Mouse (Mus musculus) hindbrain, embryonic 15.5 days (tissue): ENCODE results near the gene Gbx1. TPM values are rescaled to one million over a fixed set of nuclear protein-coding genes. Genes with fewer than 3 reads are reported as not detected.
A peak's percentile ranks its signal among the peaks of the same experiment; 100 is the strongest.
"Not testable (repeated sequence)": the region's sequence is repeated elsewhere in the genome, so short reads cannot be mapped to it uniquely, and the experiment has no call there.

ENCODE experiments used
- ATAC-seq: fragments of 200-750 bp; cut with Nextera tagmentation; 2 replicates; pipeline ENCODE4 v1.8.0; 2017; ENCODE audit warnings: low read depth, moderate number of reproducible peaks, moderate TSS enrichment; ENCODE audit not compliant: low FRiP score
- H3K27ac ChIP-seq: fragments of 300-500 bp; sonication (generic); replicated peaks from 2 replicates; pipeline ENCODE4 v1.5.1; 2015; ENCODE audit warnings: mild to moderate bottlenecking, inconsistent platforms
- H3K27me3 ChIP-seq: fragments of 300-500 bp; sonication (generic); 2 replicates; pipeline ENCODE4 v1.6.1; 2015; ENCODE audit warnings: control low read depth, inconsistent platforms
- H3K36me3 ChIP-seq: fragments of 300-500 bp; sonication (generic); 2 replicates; pipeline ENCODE4 v1.6.1; 2015; ENCODE audit warnings: control low read depth, inconsistent platforms
- H3K4me1 ChIP-seq: fragments of 300-500 bp; sonication (generic); replicated peaks from 2 replicates; pipeline ENCODE4 v1.6.1; 2015; ENCODE audit warnings: control low read depth, inconsistent platforms
- H3K4me2 ChIP-seq: fragments of 300-500 bp; sonication (generic); 2 replicates; pipeline ENCODE4 v1.6.1; 2015; ENCODE audit warnings: moderate library complexity, mild to moderate bottlenecking, inconsistent platforms
- H3K4me3 ChIP-seq: fragments of 300-500 bp; sonication (generic); 2 replicates; pipeline ENCODE4 v1.5.1; 2015; ENCODE audit warnings: mild to moderate bottlenecking, inconsistent platforms
- H3K9ac ChIP-seq: fragments of 300-500 bp; sonication (generic); 2 replicates; pipeline ENCODE4 v1.6.1; 2015; ENCODE audit warnings: inconsistent platforms
- H3K9me3 ChIP-seq: fragments of 300-500 bp; sonication (generic); 2 replicates; pipeline ENCODE4 v1.6.1; 2016; ENCODE audit warnings: control low read depth, inconsistent platforms
- WGBS: fragments of 180-500 bp; shearing (Covaris S2); methylation state at CpG from one replicate; pipeline ENCODE4 v1.1.7; 2015; 5-methylcytosine and 5-hydroxymethylcytosine counted together
- polyA plus RNA-seq: library from polyadenylated mRNA; unstranded; fragments of >200 nt; fragmentation: Nextera tagmentation; extraction: Ambion mirVana; gene quantifications from 2 replicates; pipeline ENCODE4 v1.2.1, GENCODE M21; 2015

The Gbx1 gene
- 6.8 and 8.8 TPM in 2 replicates for polyA plus RNA-seq

DNA sequence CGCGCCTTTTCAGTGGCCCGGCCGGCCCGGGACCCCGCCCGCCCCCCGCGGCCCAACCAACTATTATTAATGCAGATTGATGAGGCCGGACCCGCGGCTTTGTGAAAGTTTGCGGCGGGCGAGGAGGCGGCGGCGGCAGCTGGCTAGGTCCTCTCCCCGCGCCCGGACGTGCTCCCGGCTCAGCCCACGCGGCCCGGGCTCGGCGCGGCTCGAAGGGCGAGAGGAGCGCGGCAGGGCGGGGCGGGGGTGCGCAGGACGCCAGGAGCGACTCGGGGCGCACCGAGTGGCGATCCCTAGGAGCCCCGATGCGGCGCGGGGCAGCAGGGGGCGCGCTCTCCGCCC lies at the start of gene Gbx1:
Gbx1 (minus strand) TSS at position 314 of the 342 bp plus-strand sequence.
- peak; percentile 15; the same call in 1 of the 2 replicates for ATAC-seq
- H3K27ac ChIP-seq = peak within 1 kb of the TSS; percentile 38; the same call in 1 of the 2 replicates
- no peaks in the 10 kb centered on the region for H3K36me3 ChIP-seq

DNA sequence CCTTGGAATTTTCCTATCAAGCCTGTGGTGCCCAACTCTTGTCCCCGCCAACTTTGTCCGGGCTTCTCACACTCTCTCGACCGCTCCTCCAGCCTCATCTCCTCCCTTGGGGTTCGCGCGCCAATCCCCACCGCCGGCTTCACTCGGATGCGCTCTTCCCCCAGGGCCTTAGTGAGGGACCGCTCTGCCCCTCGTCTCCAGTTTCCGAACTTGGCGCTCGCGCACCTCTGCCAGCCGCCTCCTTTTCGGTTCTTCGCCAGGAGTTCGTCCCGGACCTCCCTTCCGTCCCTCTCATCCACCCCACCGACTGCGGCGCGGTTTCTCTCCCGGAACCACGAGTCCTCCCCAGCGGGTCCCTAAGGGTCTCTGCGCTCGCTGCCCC lies 49.8 kb upstream of the Gbx1 start:
- H3K4me3 ChIP-seq = peak overlapping the region; percentile 90
- H3K9ac ChIP-seq = peak overlapping the region; percentile 65
- H3K9me3 ChIP-seq = no peaks in the 10 kb centered on the region
- peak overlapping the region; percentile 81 for H3K27ac ChIP-seq
- under 1% methylated on average over 32 of the region's 32 CpGs for WGBS
- no peak; the same call in 1 of the 2 replicates for ATAC-seq
- H3K27me3 ChIP-seq = no peaks in the 10 kb centered on the region
- H3K4me2 ChIP-seq = peak overlapping the region; percentile 86
- H3K4me1 ChIP-seq = peaks cover 18% of the 10 kb centered on the region
- peaks cover 26% of the 10 kb centered on the region for H3K36me3 ChIP-seq

More for the DNA sequence above, at the start of gene Gbx1:
- 1% methylated on average over 35 of the region's 49 CpGs for WGBS
- Histone ChIP-seq H3K4me3 (peak within 1 kb of the TSS; percentile 52), H3K27me3 (peaks cover 56% of the 10 kb centered on the region), H3K4me1 (peaks cover 22% of the 10 kb centered on the region), H3K9ac (peak within 1 kb of the TSS; percentile 45), H3K4me2 (peak within 1 kb of the TSS; percentile 96), H3K9me3 (no peaks in the 10 kb centered on the region)

DNA sequence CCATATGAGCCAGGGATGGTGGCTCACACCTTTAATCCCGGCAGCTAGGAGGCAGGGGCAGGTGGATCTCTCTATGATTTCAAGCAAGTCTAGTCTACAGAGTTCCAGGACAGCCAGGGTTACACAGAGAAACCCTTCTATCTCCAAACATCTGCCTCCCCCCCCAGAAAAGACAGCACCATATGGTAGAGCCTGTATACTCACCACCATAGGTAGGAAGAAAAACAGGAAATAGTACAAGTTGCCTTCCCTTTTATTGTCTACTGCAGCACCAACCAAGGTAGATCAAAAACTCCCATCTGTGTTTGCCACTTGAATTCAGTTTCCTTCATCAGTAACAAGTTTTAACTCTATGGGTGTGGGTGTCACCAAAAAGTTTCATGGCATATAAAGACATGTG lies 48.9 kb upstream of the Gbx1 start:
- no peak overlapping the region for H3K9ac ChIP-seq
- WGBS = 77% methylated on average over 1 of the region's 1 CpGs
- H3K27me3 ChIP-seq = no peaks in the 10 kb centered on the region
- peak overlapping the region; percentile 86 for H3K4me2 ChIP-seq
- H3K4me3 ChIP-seq = 0 out of 2 replicates have a peak overlapping the region, but pooled peaks have one; percentile 90
- peaks cover 34% of the 10 kb centered on the region for H3K36me3 ChIP-seq
- H3K27ac ChIP-seq = no peak overlapping the region
- peaks cover 18% of the 10 kb centered on the region for H3K4me1 ChIP-seq
- ATAC-seq = no peak
- no peaks in the 10 kb centered on the region for H3K9me3 ChIP-seq

DNA sequence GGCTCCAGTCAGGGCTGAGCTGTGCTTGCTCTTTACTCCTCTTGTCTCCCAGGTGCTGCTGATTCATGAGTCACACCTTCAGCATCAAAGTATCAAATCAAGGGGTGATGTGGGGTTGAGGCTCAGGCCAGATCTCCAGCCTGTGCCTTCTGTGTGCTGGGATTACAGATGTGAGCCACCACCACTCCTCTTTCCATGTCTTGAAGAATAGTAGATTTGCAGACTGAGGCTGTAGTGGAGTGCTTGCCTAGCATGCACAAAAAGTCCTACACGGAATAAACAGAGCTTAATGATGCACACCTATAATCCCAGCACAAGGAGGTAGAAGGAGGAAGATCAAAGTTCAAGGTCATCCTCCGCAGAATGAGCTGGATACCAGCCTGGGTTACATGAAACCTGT lies 29.7 kb upstream of the Gbx1 start, which contains the start of gene 4931409K22Rik:
4931409K22Rik (minus strand) TSS at position 101 of the 400 bp plus-strand sequence.
- H3K9ac ChIP-seq = no peak within 1 kb of the TSS
- no peak within 1 kb of the TSS for H3K4me2 ChIP-seq
- peaks cover 4% of the 10 kb centered on the region for H3K4me1 ChIP-seq
- WGBS = 81% methylated on average over 2 of the region's 2 CpGs
- no peaks in the 10 kb centered on the region for H3K9me3 ChIP-seq
- H3K4me3 ChIP-seq = no peak within 1 kb of the TSS
- no peaks in the 10 kb centered on the region for H3K27me3 ChIP-seq
- no peak for ATAC-seq
- H3K36me3 ChIP-seq = no peaks in the 10 kb centered on the region
- H3K27ac ChIP-seq = no peak within 1 kb of the TSS

DNA sequence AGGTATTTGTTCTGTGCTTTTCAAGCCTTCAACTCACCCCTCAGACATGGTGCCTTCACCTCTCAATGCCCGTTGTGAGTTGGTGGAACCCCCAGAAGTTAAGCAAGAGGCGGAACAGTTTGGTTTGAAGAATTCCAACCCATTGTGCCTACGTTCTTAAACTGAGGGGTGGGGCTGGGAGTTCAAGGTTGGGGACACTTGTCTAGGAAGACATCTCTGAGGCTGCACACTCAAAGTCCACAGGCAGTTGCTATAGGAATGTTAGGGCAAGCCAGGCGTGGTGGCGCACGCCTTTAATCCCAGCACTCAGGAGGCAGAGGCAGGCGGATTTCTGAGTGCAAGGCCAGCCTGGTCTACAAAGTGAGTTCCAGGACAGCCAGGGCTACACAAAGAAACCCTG lies 28.3 kb upstream of the Gbx1 start:
- WGBS = 90% methylated on average over 7 of the region's 7 CpGs
- not testable (repeated sequence) for H3K9me3 ChIP-seq, ATAC-seq

DNA sequence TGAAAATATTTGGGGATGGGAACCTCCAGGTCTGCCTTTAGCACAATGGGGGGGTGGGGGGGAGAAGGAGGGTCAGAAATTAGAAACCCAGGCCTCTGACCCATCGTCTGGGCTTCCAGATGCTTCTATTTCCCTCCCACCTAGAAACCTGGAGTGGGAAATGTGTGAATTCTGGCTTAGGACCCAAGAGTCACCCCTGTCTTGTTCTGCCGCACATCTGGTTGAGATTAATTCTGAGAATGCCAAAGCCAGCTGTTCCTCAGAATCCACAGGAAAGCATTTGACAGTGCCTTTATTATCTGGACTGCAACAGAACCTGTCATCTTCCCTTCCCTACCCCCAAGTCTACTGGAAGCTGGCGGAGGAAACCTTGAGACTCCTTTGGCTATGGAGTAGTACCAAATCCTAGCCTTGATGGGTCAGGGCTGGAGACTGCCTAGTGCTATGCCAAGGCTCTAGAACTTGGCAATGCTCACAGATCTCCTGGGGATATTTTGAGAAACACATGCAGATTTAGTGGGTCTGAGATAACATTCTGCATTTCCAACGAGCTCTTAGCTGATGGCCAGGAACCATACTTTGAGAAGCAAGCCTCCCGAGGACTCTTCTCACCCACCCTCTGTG lies 26.7 kb upstream of the Gbx1 start:
- 75% methylated on average over 5 of the region's 5 CpGs for WGBS
- Histone ChIP-seq H3K4me1 (peaks cover 19% of the 10 kb centered on the region), H3K9ac (no peak overlapping the region), H3K4me3 (no peak overlapping the region), H3K27me3 (no peaks in the 10 kb centered on the region), H3K36me3 (no peaks in the 10 kb centered on the region), H3K27ac (no peak overlapping the region), H3K4me2 (no peak overlapping the region), H3K9me3 (no peaks in the 10 kb centered on the region)
- no peak for ATAC-seq

More for the DNA sequence above, 28.3 kb upstream of the Gbx1 start:
- not testable (repeated sequence) for H3K27ac ChIP-seq, H3K4me2 ChIP-seq, H3K4me3 ChIP-seq, H3K36me3 ChIP-seq, H3K9ac ChIP-seq, H3K27me3 ChIP-seq
- peaks cover 17% of the 10 kb centered on the region for H3K4me1 ChIP-seq

DNA sequence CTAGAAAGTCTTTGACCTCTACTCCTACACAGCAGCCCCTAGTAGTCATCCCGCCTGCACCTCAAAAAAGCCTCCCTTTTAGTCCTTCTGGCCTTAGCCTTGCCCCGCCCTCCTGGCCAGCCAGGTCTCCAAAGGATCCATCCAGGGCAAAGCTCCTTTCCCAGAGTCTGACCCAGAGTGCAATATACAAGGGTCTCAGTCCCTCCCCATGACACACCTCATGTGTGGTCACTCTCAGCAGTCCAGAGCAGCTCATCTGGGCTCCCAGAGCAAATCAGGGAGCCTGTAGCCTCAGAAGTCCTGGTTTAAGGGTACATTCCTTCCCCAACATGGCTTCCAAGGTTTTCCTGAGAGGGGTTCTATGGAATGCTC lies 24.3 kb upstream of the Gbx1 start:
- WGBS = 48% methylated on average over 2 of the region's 2 CpGs
- no peak for ATAC-seq
- Histone ChIP-seq H3K9me3 (no peaks in the 10 kb centered on the region), H3K9ac (no peak overlapping the region), H3K27me3 (no peaks in the 10 kb centered on the region), H3K4me1 (peaks cover 19% of the 10 kb centered on the region), H3K27ac (peak overlapping the region; percentile 46; the same call in 1 of the 2 replicates), H3K4me2 (peak overlapping the region; percentile 42), H3K4me3 (no peak overlapping the region), H3K36me3 (no peaks in the 10 kb centered on the region)

DNA sequence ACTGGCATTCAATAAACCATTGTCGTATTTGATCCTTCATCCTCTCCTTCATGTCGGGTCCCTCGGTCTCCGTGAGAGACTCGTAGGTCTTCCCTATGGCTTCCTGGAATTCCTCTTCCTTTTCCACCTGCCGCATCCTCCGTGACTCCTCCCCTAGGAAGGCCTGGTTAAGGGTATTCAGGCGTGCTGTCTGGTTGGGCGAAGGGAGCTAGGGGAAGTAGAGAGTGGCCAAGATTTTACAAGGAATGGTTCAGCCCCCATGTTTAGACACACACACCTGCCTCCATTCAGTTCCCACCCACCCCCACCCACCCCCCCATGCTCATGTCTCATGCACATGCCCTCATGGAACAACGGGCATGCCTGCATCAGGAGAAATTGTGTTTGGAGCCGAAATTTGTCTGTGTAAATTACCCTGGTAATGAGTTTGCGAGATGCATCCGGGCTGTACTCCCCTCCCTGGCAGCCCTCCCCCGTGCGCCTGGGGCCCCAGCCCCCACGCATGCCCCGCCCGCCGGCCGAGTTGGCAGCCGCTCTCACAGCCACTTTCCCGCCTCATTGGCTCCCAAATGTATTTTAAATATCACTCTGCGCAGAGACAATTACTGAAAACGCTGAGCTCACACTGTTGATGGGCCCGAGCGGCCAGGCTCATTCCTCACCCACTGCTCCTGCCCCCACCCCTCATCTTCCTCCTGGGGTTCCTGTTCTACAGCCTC lies 23.8 kb upstream of the Gbx1 start:
- 18% methylated on average over 26 of the region's 26 CpGs for WGBS
- peak overlapping the region; percentile 46 for H3K27ac ChIP-seq
- ATAC-seq = peak; percentile 86
- H3K9ac ChIP-seq = no peak overlapping the region
- H3K27me3 ChIP-seq = no peaks in the 10 kb centered on the region
- no peaks in the 10 kb centered on the region for H3K9me3 ChIP-seq
- no peak overlapping the region for H3K4me3 ChIP-seq
- H3K4me1 ChIP-seq = peaks cover 19% of the 10 kb centered on the region
- no peaks in the 10 kb centered on the region for H3K36me3 ChIP-seq
- H3K4me2 ChIP-seq = peak overlapping the region; percentile 42

DNA sequence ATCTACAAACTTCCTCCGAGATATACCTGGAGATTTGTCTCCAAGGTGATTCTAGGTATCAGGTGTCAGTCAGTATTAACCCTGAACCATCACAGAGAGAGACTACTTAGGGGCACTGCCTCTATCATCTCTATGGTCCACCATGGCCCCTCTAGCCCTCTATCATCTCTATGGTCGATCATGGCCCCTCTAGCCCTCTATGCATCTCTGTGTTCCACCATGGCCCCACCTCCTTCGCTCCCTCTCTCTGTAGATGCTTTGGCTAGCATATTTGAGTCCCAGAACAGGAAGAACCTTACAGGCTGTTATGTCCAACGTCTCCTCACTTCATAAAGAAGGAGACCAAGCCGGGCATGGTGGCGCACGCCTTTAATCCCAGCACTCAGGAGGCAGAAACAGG lies 15.6 kb upstream of the Gbx1 start:
- H3K9ac ChIP-seq = no peak overlapping the region
- H3K4me3 ChIP-seq = no peak overlapping the region
- no peak overlapping the region for H3K4me2 ChIP-seq
- 77% methylated on average over 7 of the region's 7 CpGs for WGBS
- no peak for ATAC-seq
- no peaks in the 10 kb centered on the region for H3K36me3 ChIP-seq
- no peak overlapping the region for H3K27ac ChIP-seq
- no peaks in the 10 kb centered on the region for H3K9me3 ChIP-seq
- no peaks in the 10 kb centered on the region for H3K4me1 ChIP-seq
- no peaks in the 10 kb centered on the region for H3K27me3 ChIP-seq

DNA sequence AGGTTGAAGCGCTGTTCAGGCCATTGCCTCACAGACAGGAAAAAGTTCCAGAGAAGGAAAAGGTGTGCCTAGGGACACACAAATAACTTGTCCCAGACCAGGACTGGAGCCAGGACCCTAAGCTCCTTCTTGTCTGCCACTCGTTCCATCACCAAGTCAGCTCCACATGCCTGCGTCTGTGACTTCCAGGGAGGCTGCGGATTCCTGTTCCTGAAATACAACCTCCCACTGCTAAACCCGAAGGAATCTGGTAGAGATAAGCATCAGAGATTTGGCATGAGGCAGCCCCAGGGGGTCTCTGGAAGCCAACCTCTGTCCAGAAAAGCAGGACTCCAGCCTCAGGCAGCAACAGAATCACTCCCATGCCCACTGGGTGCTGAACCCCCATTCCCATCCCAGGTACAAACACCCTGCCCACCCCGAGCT lies 14.2 kb upstream of the Gbx1 start:
- Histone ChIP-seq H3K9me3 (no peaks in the 10 kb centered on the region), H3K27ac (no peak overlapping the region), H3K27me3 (no peaks in the 10 kb centered on the region), H3K36me3 (no peaks in the 10 kb centered on the region), H3K4me2 (no peak overlapping the region), H3K4me3 (no peak overlapping the region), H3K9ac (no peak overlapping the region), H3K4me1 (peaks cover 8% of the 10 kb centered on the region; the same call in 1 of the 2 replicates)
- no peak for ATAC-seq
- WGBS = 53% methylated on average over 6 of the region's 6 CpGs

DNA sequence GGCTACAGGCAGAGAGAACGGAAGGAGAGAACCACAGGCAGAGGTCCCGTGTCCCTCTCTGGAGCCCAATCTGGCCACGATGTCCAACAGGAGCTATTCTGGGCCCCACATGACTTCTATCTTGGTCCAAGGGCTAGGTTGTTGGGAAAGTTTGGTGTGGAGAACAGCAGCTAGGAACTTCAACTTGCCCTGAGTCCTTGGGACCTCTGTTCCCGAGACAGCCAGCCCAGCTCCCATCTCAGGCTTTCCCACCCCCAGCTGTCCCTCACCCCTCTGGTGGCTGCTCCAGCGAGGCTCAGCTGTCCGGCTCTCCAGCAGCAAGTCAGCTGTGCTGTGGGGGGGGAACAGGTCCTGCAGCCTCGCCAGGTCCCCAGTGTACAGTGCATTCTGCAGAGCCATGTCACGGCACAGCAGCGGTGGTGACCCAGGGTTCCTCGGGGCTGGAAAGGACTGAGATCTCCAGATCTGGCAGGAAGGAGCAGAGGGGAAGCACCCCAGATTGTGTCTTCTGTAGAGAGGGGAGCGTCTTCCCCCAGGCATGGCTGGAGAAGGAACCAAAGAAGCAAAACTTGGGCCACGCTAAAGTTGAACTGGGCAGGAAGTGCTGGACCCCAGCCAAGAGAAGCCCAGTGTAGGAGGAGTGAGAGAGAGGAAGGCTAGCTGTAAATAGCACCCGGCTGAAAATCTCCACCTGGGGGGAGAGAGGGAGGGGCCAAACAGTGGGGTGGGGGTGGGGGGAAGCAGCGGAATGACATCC lies 13.6 kb upstream of the Gbx1 start, which contains the start of gene Asb10:
Asb10 (minus strand) TSS at position 592 of the 757 bp plus-strand sequence.
- WGBS = 46% methylated on average over 14 of the region's 14 CpGs
- no peak within 1 kb of the TSS for H3K4me3 ChIP-seq
- no peaks in the 10 kb centered on the region for H3K9me3 ChIP-seq
- no peak within 1 kb of the TSS for H3K27ac ChIP-seq
- H3K4me2 ChIP-seq = no peak within 1 kb of the TSS; the same call in 1 of the 2 replicates
- H3K4me1 ChIP-seq = peaks cover 8% of the 10 kb centered on the region; the same call in 1 of the 2 replicates
- H3K36me3 ChIP-seq = no peaks in the 10 kb centered on the region
- no peak within 1 kb of the TSS for H3K9ac ChIP-seq
- H3K27me3 ChIP-seq = no peaks in the 10 kb centered on the region
- ATAC-seq = no peak
